Mouse (Mus musculus): Measurements from ENCODE around the gene Brat1. TPM values are rescaled to one million over a fixed set of nuclear protein-coding genes. Genes with fewer than 3 reads are reported as not detected.
"Not testable (repeated sequence)": the region's sequence is repeated elsewhere in the genome, so short reads cannot be mapped to it uniquely, and the experiment has no call there.

Brat1 gene
- 10 to 100 TPM; 26.5 to 28.8 TPM for total RNA-seq (2021)

DNA sequence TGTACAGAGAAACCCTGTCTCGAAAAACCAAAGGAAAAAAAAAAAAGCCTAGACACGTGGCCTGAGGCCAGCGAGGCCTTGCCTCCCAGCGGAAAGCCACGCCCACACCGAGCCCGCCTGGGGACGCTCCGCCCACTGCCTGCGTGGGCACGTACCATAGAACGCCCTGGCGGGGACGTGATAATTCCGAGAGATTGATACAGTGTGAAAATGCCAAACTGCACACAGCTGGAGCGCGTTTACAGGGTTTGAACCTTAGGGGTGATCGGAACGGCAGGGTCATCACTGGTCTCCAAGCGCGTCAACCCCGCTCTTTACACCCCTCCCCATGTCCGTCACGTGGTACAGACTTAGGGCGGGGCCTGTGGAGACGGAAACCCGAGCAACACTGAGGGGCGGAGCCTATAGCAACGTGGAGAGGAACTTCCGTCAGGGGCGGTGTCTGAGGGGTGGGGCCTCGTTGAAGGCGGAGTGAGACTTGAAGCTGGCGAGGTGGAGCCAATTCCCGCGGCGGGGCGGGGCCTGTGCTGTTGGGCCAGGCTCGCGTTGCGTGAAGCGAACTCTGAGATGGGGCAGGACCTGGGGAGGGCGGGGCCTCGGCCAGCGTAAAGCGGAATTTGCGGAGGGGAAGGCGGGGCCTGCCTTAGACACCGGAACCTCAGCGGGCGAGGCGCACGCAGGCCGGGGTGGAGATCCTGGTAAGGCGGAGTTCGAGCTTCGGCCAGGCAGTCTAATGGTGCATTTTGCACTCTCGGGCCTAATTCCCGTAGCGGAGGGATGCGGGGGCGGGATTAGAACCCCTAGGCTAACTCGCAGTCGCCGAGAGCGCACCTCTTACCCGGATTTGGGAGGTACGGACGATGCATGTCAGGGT is at the start of gene Brat1:
Gene Brat1 (plus strand): TSS at position 634 of the 874 bp plus-strand sequence.
- intact Hi-C loops (cut with DNase I): loop anchor here (5.0 kb wide), 1 partner anchor 38 kb away; no protein-coding TSS in a partner anchor
- DNase-seq (ENCODE audit: extremely low spot score in 1 of 2, low spot score in 2 of 2): peak; percentile 100

- peak; percentile 83 to 84 for DNase-seq (ENCODE audit: extremely low spot score in 1 of 2, low spot score in 2 of 2)
- intact Hi-C loops (cut with DNase I): loop anchor here (5.0 kb wide), 1 partner anchor 117 kb away; no protein-coding TSS in a partner anchor
Measured at GRCm38 (mm10) chr5:140659607-140660272, 45.1 kb upstream of the Brat1 start.

GRCm38 (mm10) chr5:140660398-140660797 is 44.4 kb upstream of the Brat1 start:
- DNase-seq (ENCODE audit: extremely low spot score in 1 of 2, low spot score in 2 of 2): no peak
- intact Hi-C loops (cut with DNase I): loop anchor here (5.0 kb wide), 1 partner anchor 118 kb away; no protein-coding TSS in a partner anchor

GRCm38 (mm10) chr5:140661427-140661826 is 43.4 kb upstream of the Brat1 start:
- intact Hi-C loops (cut with DNase I): loop anchor here (5.0 kb wide), 1 partner anchor 119 kb away; no protein-coding TSS in a partner anchor
- DNase-seq (ENCODE audit: extremely low spot score in 1 of 2, low spot score in 2 of 2): no peak

DNA sequence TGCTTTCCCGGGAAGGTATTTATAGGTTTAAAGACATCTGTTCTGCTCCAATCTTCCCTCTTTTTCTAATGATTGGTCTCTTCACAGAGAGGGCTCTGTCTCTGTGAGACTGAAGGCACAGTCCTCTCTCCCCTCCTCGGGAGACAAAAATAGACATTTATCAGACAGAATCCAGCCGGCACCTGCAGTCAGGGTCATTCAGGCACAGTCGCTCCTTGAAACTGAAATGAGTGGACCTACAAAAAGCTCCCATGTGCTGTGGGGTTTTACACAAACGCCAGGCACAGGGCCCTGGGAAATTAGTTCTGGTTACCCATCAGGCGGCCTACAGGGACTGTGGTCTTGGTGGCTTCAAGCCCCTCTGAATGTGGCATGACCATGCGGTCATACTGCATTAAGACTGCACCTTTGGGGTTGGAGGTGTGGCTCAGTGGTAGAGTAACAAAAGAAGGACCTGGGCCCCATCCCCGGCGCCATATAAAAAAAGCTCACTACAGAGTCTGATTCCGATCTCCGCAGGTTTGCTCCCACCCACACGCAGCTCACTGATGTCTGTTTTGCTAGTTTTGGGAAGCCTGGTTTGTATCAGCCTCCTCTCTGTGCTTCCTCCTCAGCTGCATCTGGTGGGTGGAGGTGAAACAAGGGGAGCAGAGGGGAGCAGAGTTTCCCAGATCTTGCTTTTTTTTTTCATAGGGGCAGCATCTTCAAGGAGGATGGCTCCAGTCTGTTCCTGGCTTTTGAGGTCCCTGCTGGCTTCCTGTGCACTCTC is 42.8 kb upstream of the Brat1 start:
- intact Hi-C loops (cut with DNase I): loop anchor here (5.0 kb wide), 1 partner anchor 120 kb away; no protein-coding TSS in a partner anchor
- DNase-seq (ENCODE audit: extremely low spot score in 1 of 2, low spot score in 2 of 2): no peak

GRCm38 (mm10) chr5:140662741-140663592 is 41.8 kb upstream of the Brat1 start:
- DNase-seq (ENCODE audit: extremely low spot score in 1 of 2, low spot score in 2 of 2): peak; percentile 62 to 70
- intact Hi-C loops (cut with DNase I): loop anchor here (5.0 kb wide), 1 partner anchor 121 kb away; no protein-coding TSS in a partner anchor

DNA sequence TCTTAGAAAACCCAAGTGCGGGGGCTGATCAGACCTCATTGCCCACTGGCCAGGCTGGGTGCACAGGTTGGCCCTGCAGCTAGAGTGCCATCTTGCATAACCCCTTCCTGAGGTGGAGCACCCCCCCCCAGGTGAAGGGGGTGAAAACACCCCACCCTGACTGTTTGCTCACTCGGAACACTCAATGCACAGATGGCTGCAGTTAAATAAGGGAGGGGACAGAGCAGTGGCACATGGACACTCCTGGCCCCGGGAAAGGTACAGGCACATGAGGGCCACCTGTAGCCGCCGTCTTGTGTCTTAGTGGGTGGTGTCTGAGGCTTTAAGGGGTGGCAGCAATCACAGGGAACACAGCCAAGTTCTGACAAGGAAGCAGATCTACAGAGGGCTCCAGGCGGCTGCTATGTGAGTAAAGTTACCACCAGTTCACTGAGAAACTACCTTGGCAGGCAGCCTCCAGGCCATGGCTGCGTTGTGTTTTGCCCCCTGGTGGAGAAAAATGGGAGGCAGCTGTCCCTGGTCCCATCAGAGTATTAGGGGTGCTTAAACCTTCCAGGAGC is 41.1 kb upstream of the Brat1 start:
- DNase-seq (ENCODE audit: extremely low spot score in 1 of 2, low spot score in 2 of 2): peak; percentile 71 to 79
- intact Hi-C loops (cut with DNase I): loop anchor here (5.0 kb wide), 1 partner anchor 121 kb away; no protein-coding TSS in a partner anchor

DNA sequence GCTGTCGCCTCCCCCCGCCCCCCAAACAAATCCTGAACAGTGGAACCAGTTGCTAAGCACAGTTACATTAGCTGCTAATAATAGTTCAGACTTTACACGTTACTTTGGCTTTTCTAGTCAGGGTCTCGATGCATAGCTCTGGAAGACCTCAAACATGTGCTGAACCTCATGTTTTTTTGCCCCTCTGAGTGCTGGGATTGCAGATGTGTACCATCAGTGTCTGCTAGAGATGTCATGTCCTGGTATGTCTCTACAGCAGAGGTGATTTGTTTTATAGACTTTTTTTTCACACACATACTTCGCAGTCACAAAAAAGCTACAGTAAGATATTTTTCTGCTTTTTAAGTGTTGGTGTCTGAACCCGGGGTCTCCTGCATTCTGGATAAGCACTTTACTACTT is 32.7 kb upstream of the Brat1 start:
- DNase-seq (ENCODE audit: extremely low spot score in 1 of 2, low spot score in 2 of 2): no peak
- intact Hi-C loops (cut with DNase I): no loop called here

DNA sequence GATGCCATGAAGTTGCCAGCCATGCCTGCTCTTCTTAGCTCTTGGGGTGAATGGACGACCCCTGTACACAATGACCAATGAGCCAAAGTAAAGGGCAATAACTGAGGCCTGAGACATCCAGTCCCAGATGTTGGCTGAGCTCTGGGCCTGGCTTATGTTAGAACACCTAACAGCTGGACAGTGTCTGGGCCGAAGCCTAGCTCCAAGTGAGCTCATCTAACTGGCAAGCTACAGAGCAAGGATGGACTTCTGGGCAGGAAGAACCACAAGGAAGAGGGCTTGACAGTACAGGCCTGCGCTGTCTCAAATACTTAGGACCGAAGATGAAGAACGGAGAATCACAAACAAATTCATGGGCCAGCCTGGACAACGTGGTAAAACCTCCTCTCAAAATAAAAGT is 32.2 kb upstream of the Brat1 start:
- DNase-seq (ENCODE audit: extremely low spot score in 1 of 2, low spot score in 2 of 2); intact Hi-C loops (cut with DNase I): not testable (repeated sequence)

- no peak for DNase-seq (ENCODE audit: extremely low spot score in 1 of 2, low spot score in 2 of 2)
- intact Hi-C loops (cut with DNase I): no loop called here
Measured at GRCm38 (mm10) chr5:140674036-140674435, 30.8 kb upstream of the Brat1 start.

DNA sequence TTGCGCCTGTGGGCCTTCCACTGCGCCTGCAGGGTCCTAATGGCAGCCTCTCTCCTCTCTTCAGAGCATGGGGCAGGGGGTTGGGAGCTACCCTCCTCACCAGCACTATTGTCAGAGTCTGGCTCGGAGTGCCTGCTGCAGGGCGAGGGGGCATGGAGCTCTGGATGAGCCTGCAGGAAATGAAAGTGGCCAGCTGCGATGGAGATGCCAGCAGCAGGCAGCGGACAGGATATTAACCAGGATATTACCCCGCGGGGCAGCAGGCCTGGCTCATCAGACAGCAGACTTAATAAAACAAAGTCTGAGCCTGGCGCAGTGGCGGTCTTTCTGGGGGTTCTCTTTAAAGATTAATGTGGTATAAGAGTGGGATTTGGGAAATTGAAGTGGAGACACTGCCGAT is 29.7 kb upstream of the Brat1 start:
- no peak for DNase-seq (ENCODE audit: extremely low spot score in 1 of 2, low spot score in 2 of 2)
- intact Hi-C loops (cut with DNase I): no loop called here

DNA sequence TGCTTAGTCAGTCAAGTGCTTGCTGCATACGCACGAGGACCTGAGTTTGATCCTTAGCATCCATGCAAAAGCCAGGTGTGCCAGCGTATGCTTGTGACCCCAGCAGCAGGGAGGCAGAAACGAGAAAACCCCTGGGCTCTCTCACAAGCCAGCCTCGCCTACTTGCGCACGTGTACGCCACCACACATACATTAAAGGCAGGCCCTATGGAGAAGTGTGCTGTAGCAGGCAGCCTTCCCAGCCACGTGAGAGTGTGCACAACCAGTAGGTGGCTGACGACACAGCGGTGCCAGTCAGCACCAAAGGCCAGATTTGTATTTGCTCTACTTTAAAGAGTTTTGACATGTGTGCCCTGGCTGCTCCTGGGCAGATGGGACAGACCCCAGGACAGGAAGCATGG is 29.2 kb upstream of the Brat1 start:
- intact Hi-C loops (cut with DNase I): no loop called here
- no peak for DNase-seq (ENCODE audit: extremely low spot score in 1 of 2, low spot score in 2 of 2)

DNA sequence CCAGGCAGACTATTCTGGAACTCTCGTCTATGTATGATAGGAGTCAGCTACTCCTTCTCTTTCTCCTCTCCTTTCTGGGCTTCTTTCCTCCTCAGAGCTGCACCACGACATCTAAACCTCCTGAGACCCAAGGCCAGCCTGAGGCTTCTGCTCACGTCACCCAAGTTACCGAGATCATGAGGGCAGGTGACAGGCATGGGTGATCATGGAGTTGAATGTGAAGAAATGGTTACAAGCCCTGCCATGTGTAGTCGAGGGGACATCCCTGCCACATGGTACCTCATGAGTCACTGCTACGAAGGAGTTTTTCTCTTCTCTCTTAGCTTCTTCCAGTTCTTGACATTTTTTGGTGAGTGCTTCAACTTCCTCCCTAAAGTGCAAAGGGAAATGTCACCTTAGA is 27.7 kb upstream of the Brat1 start:
- intact Hi-C loops (cut with DNase I): no loop called here
- no peak for DNase-seq (ENCODE audit: extremely low spot score in 1 of 2, low spot score in 2 of 2)

DNA sequence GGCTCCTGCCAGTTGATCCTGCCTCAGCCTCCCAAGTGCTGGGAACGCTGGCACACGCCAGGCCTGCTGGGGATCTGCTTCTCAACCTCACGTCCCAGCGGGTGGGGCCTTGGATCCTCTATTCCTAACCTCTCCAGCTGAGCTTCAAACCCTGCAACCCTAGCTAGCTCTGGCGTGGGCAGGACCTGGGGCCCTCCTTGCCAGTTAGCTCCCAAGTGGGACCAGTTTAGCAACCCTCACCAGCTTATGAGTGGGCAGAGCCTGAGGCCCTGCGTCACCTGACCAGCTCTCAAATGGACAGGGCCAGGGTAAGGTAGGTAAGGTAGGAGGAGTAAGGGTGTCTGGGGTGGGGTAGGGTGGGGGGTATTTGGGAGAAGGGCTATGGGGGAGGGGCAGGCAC is 24.8 kb upstream of the Brat1 start:
- intact Hi-C loops (cut with DNase I): no loop called here
- DNase-seq (ENCODE audit: extremely low spot score in 1 of 2, low spot score in 2 of 2): no peak

DNA sequence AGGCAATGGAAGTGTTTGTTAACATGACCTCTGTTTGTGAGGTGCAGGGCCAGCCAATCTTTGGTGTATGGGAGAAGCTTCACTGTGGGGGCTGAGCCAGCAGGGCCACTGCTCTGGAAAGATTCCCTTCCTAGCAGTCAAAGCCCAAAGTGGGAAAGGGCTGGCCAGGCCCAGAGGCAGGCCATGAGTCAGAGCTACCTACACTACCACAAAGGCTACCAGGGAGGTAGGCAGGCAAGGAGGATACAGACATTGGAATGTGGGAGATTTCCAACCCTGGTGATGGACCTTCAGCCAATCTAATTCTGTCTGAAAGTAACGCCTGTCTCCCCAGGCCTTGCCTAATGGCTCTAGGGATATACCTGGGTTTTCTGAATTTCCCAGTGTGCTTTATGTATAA is 23.9 kb upstream of the Brat1 start:
- intact Hi-C loops (cut with DNase I): no loop called here
- DNase-seq (ENCODE audit: extremely low spot score in 1 of 2, low spot score in 2 of 2): no peak

DNA sequence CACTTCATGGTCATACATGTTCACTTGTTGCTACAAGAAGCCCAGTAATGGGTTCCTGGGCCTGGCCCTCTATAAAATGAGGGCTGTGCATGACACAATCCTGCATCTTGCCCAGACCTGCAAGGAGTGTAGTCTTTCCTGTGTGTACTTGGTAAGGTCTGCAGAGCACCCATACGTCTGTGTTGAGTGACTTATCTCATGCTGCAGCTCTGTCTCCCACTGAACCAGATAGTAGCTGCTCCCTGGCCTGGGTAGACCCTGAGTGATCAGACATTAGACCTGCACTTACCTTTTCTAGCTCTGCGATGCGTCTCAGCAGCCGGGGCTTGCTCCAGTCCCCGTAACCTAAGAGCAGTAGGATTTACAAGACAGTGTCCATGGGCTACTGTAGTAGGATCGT is 22.7 kb upstream of the Brat1 start:
- intact Hi-C loops (cut with DNase I): no loop called here
- no peak for DNase-seq (ENCODE audit: extremely low spot score in 1 of 2, low spot score in 2 of 2)

- intact Hi-C loops (cut with DNase I): loop anchor here (5.0 kb wide), 1 partner anchor 142 kb away; no protein-coding TSS in a partner anchor
- DNase-seq (ENCODE audit: extremely low spot score in 1 of 2, low spot score in 2 of 2): no peak
Measured at GRCm38 (mm10) chr5:140684343-140685148, 20.3 kb upstream of the Brat1 start.

All from left cerebral cortex, postnatal 10 days (tissue).